Mouse (Mus musculus) neural tube, embryonic 12.5 days (tissue): Measurements from ENCODE around the gene Cacna2d3. TPM values are rescaled to one million over a fixed set of nuclear protein-coding genes. Genes with fewer than 3 reads are reported as not detected.
A peak's percentile ranks its signal among the peaks of the same experiment; 100 is the strongest.

Experiments used
- ATAC-seq: fragments of 200-750 bp; cut with Nextera tagmentation; 2 replicates; pipeline ENCODE4 v1.8.0; 2017; ENCODE audit warnings: low read depth, mild to moderate bottlenecking, moderate TSS enrichment, moderate library complexity; ENCODE audit not compliant: low FRiP score
- H3K27ac ChIP-seq: fragments of 300-500 bp; sonication (generic); 2 replicates; pipeline ENCODE4 v1.5.1; 2016
- H3K27me3 ChIP-seq: fragments of 300-500 bp; sonication (generic); replicated peaks from 2 replicates; pipeline ENCODE4 v1.6.1; 2016; ENCODE audit warnings: mild to moderate bottlenecking
- H3K36me3 ChIP-seq: fragments of 300-500 bp; sonication (generic); 2 replicates; pipeline ENCODE4 v1.6.1; 2016; ENCODE audit warnings: mild to moderate bottlenecking
- H3K4me1 ChIP-seq: fragments of 300-500 bp; sonication (generic); 2 replicates; pipeline ENCODE4 v1.6.1; 2016
- H3K4me2 ChIP-seq: fragments of 300-500 bp; sonication (generic); replicated peaks from 2 replicates; pipeline ENCODE4 v1.6.1; 2016; ENCODE audit warnings: mild to moderate bottlenecking
- H3K4me3 ChIP-seq: fragments of 300-500 bp; sonication (generic); 2 replicates; pipeline ENCODE4 v1.5.1; 2016
- H3K9ac ChIP-seq: fragments of 300-500 bp; sonication (generic); 2 replicates; pipeline ENCODE4 v1.6.1; 2016; ENCODE audit warnings: mild to moderate bottlenecking
- H3K9me3 ChIP-seq: fragments of 300-500 bp; sonication (generic); 2 replicates; pipeline ENCODE4 v1.6.1; 2016; ENCODE audit warnings: mild to moderate bottlenecking
- WGBS: fragments of 180-500 bp; shearing (Covaris S2); methylation state at CpG from one replicate; pipeline ENCODE4 v1.1.7; 2016; 5-methylcytosine and 5-hydroxymethylcytosine counted together
- polyA plus RNA-seq: library from polyadenylated mRNA; unstranded; fragments of >200 nt; fragmentation: Nextera tagmentation; extraction: Ambion mirVana; gene quantifications from 2 replicates; pipeline ENCODE4 v1.2.1, GENCODE M21; 2016

Cacna2d3 gene
- 34.6 and 36.9 TPM in 2 replicates for polyA plus RNA-seq

DNA sequence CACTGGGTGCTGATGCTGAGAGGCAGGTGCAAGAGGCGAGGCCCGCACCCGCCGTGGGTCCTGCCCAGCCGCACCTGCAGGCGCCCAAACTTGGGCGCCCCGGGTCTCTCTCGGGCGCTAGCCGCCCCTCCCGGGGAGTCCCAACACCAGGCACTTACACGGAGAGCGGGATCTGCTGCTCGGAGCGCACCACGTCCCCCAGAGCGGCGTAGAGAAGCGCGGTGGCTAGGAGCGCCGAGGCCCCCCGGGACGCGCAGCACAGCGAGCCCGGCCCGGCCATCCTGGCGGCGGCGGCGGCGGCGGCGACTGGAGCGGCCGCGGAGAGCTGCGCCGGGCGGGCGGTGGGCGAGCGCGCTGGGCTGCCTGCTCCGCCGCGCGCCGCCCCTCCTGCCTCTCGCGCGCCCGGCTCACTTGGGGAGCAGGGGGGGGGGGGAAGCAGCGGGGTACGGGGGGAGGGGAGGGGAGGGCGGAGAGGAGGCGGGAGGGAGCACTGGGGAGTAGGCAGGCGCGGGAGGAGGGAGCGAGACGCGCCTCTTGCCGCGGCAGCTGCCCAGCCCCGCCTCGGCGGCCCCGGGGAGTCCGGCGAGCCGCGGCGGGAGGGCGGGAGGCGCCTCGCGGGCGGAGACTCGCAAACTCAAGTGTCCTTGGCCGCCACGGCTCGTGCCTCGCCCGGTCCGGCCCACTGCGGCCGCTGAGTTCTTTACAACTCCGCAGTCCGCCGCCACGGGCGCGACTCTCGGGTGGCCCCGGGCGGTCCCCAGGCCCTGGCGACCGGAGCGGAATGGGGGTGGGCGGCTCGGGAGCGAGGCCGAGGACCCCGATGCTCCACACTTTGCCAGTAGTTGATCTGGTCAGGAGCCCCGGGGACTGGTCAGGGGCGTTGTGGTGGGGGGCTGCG, at the start of gene Cacna2d3:
Gene Cacna2d3, minus strand, starts transcription at position 377 of the 898 bp plus-strand sequence.
- no peaks in the 10 kb centered on the region for H3K9me3 ChIP-seq
- peak within 1 kb of the TSS; percentile 97 for H3K4me2 ChIP-seq
- H3K27ac ChIP-seq = peak within 1 kb of the TSS; percentile 50; the same call in 1 of the 2 replicates
- under 1% methylated on average over 88 of the region's 109 CpGs for WGBS
- H3K36me3 ChIP-seq = no peaks in the 10 kb centered on the region
- ATAC-seq = peak; percentile 80
- peaks cover 5% of the 10 kb centered on the region; the same call in 1 of the 2 replicates for H3K4me1 ChIP-seq
- H3K4me3 ChIP-seq = peak within 1 kb of the TSS; percentile 75
- peaks cover 52% of the 10 kb centered on the region for H3K27me3 ChIP-seq
- peak within 1 kb of the TSS; percentile 75 for H3K9ac ChIP-seq

DNA sequence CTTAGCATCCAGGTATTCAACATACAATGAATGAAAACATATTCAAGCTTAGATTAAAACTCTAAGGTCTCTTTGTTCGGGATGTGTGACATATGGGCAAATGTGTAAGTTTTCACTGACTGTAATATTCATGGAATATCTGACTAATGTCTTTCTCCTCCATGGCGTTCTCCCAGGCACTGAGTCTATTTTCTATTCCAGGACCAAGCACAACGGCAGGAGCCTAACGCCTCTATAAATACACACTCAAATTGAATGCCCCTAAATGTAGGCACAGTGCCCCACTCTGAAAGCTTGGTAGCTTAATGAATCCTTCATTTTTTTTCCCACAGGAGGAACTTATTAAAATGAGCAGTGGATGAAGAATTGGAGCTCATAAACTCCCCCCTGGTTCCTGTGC, 47.8 kb upstream of the Cacna2d3 start:
- Histone ChIP-seq H3K4me3 (no peak overlapping the region), H3K9me3 (0 out of 2 replicates have a peak, but pooled peaks cover 4% of the 10 kb centered on the region), H3K36me3 (no peaks in the 10 kb centered on the region), H3K4me1 (no peaks in the 10 kb centered on the region), H3K4me2 (no peak overlapping the region), H3K27me3 (no peaks in the 10 kb centered on the region), H3K27ac (no peak overlapping the region), H3K9ac (no peak overlapping the region)
- 91% methylated on average over 4 of the region's 4 CpGs for WGBS
- ATAC-seq = no peak

DNA sequence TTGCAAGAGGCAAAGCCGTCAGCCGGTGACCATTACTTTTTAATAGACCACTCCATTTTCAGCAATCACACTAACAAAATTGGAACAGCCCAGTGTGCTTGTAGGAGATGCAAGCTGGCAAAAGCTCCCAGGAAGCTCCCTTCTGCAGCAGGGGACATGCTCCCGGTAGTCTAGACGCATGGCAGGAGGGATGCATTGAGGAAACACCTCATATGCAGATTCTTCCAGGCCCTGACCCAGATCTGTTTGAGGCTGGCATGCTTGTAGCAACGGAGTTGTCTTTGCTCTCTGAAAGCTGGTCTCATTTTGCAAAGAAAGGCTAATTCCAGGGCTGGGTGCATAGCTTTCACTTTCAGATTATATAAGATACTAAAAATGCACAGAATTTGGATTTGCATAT, 31.2 kb upstream of the Cacna2d3 start:
- no peak for ATAC-seq
- 76% methylated on average over 5 of the region's 5 CpGs for WGBS
- Histone ChIP-seq H3K4me2 (no peak overlapping the region), H3K9ac (no peak overlapping the region), H3K27me3 (no peaks in the 10 kb centered on the region), H3K27ac (no peak overlapping the region), H3K4me1 (no peaks in the 10 kb centered on the region), H3K36me3 (no peaks in the 10 kb centered on the region), H3K4me3 (no peak overlapping the region), H3K9me3 (no peaks in the 10 kb centered on the region)

DNA sequence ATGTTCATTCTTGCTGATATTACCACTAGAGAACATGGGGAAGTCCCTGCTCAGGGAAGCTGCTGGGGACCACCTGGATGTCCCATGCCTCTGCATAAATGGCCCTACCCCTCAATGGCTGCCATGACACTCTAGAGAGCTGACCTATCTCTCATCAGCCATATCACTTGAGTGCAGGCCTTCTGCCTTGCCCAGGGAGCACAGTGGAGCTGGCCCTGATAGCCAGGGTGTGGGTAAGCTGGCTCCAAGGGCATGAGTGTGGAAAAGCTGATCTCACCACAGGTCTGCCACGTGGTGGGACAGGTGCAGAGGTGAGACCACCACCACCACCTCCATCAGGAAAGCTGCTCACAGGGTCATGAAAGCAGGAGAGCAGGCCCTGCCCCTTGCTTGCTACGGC, 17.1 kb upstream of the Cacna2d3 start:
- Histone ChIP-seq H3K4me1 (no peaks in the 10 kb centered on the region), H3K4me3 (no peak overlapping the region), H3K27me3 (no peaks in the 10 kb centered on the region), H3K27ac (no peak overlapping the region), H3K9ac (no peak overlapping the region), H3K9me3 (no peaks in the 10 kb centered on the region), H3K4me2 (no peak overlapping the region), H3K36me3 (no peaks in the 10 kb centered on the region)
- no peak for ATAC-seq
- 76% methylated on average over 2 of the region's 2 CpGs for WGBS

DNA sequence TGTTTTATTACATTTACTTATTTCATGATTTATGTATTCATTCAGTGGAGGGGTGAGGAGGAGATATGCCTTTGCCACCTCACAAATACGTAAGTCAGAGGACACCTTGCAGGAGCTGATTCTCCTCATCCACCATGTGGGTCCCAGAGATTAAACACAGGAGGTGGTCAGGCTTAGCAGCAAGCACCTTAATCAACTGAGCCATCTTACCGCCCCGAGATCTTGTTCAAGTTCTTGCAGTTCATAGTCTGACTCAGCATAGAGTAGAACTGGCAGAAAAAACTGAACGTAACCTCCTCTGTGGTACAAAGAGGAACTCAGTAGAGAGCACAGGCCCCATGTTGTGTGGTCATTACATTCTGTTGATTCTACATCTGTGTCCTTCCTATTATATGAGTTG, 8.6 kb upstream of the Cacna2d3 start:
- no peak overlapping the region for H3K9ac ChIP-seq
- no peak overlapping the region for H3K4me2 ChIP-seq
- H3K27me3 ChIP-seq = 0 out of 2 replicates have a peak, but pooled peaks cover 4% of the 10 kb centered on the region
- no peak for ATAC-seq
- H3K4me1 ChIP-seq = no peaks in the 10 kb centered on the region
- WGBS = 83% methylated on average over 4 of the region's 4 CpGs
- no peak overlapping the region for H3K4me3 ChIP-seq
- no peaks in the 10 kb centered on the region for H3K9me3 ChIP-seq
- no peaks in the 10 kb centered on the region for H3K36me3 ChIP-seq
- H3K27ac ChIP-seq = no peak overlapping the region

DNA sequence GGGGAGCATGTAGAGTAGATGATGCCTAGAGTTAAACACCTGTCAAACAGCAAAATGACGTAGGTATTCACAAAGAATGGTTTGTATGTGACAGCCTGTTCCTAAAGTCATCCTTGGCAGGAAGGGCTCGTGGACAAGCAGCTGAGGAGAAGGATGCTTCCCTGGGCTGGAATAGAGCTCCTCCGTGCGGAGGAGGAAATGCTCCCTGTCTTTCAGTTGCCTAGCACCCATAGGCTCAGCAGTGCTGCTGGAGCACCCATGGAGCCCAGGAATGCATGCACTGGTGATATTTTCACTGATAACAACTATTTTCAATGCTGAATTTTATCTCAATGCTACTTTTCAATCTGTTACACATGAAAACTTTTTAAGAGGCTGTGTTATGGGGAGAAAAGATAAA, 7.3 kb upstream of the Cacna2d3 start:
- Histone ChIP-seq H3K27me3 (peaks cover 9% of the 10 kb centered on the region), H3K4me2 (no peak overlapping the region), H3K27ac (no peak overlapping the region), H3K9me3 (no peaks in the 10 kb centered on the region), H3K36me3 (no peaks in the 10 kb centered on the region), H3K4me3 (no peak overlapping the region), H3K4me1 (no peaks in the 10 kb centered on the region), H3K9ac (no peak overlapping the region)
- WGBS = 86% methylated on average over 4 of the region's 4 CpGs
- ATAC-seq = no peak

DNA sequence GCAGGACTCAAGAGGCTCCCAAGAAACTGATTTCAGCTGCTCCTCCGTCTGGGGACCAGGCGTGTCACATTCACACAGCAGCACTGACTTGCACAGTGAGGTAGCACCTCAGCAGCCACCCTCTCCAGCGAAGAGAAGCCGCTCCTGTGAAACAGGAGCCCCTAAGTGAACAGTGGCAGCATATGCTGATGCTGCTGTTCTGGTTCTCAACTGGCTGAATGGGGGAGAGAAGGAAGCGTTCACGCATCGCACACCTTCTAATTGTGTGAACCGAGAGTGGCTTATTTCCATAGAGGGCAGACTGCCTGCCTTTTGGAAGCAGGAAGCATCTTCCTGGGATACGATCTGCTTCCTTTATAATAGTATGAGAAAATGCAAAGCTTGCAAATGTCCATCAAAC, 5.9 kb upstream of the Cacna2d3 start:
- Histone ChIP-seq H3K27me3 (peaks cover 22% of the 10 kb centered on the region), H3K9ac (no peak overlapping the region), H3K36me3 (no peaks in the 10 kb centered on the region), H3K4me1 (no peaks in the 10 kb centered on the region), H3K27ac (no peak overlapping the region), H3K9me3 (no peaks in the 10 kb centered on the region), H3K4me2 (no peak overlapping the region), H3K4me3 (no peak overlapping the region)
- 76% methylated on average over 9 of the region's 9 CpGs for WGBS
- ATAC-seq = no peak

DNA sequence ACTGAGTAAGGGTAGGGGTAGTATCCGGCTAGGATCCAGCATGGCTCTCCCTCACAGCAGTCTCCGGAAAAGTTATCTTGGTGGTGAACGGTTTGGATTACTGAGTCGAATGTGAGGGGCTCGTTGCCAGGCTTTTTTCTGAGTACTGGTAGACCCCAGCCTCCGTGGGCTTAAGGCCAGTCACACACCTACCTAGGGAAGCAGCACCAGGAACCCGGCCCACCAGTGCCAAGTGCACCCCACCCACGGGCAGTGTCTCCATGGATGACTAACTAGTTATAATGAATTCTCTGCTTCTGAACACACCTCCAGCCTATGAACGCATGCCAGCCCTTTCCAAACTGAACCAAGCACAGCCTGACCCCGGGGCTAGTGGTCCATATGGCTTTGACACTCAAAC, 1.6 kb upstream of the Cacna2d3 start:
- Histone ChIP-seq H3K36me3 (no peaks in the 10 kb centered on the region), H3K27ac (no peak overlapping the region), H3K9me3 (no peaks in the 10 kb centered on the region), H3K4me1 (peaks cover 5% of the 10 kb centered on the region; the same call in 1 of the 2 replicates), H3K27me3 (peaks cover 48% of the 10 kb centered on the region), H3K4me3 (peak overlapping the region; percentile 75), H3K4me2 (peak overlapping the region; percentile 97), H3K9ac (peak overlapping the region; percentile 75)
- ATAC-seq = no peak
- 11% methylated on average over 10 of the region's 10 CpGs for WGBS

DNA sequence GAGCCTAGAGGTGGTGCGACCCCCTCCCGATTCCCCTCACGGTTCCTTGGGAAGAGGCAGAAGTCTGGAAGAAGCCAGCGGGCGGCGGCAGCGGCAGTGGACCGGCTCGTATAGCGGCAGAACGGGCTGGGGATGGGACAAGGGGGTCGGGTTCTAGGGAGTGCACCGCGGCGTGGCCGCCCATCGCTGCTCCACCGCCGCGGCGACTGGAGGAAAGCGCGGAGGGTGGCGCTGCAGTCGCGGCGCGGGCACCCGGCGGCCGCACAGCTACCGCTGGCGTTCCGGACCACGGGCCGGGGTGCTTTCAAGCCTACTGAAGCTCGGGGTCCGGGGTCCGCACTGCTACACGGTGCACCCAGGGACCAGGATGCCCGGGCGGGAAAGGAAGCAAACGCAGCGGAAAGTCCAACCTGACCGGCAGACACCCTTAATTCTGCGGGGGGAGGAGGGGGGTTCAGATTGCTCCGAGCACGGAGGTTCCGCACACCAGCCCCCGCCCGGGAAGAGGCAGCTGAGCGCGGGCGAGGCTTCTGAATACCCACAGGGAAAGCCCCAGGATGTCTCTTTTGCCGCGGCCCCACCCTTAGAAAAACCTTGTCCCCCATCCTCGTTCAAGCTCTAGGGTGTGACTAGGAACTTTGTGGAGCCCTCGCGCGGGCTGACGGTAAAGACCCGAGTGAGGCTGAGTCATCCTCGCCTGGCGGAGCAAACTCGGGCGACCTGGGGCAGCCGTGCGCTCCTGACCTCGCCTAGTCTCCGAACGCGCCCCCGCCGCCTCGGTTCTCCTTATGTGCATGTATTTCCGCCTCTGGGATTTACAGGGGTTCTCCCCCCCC, 940 bp upstream of the Cacna2d3 start:
- whole genome bisulfite sequencing = under 1% methylated on average over 70 of the region's 76 CpGs
- H3K27me3 ChIP-seq = peaks cover 49% of the 10 kb centered on the region
- peak overlapping the region; percentile 97 for H3K4me2 ChIP-seq
- H3K4me3 ChIP-seq = peak overlapping the region; percentile 75
- H3K4me1 ChIP-seq = peaks cover 5% of the 10 kb centered on the region; the same call in 1 of the 2 replicates
- no peaks in the 10 kb centered on the region for H3K9me3 ChIP-seq
- peak; percentile 73 for ATAC-seq
- H3K27ac ChIP-seq = peak overlapping the region; percentile 50; the same call in 1 of the 2 replicates
- peak overlapping the region; percentile 75 for H3K9ac ChIP-seq
- no peaks in the 10 kb centered on the region for H3K36me3 ChIP-seq

DNA sequence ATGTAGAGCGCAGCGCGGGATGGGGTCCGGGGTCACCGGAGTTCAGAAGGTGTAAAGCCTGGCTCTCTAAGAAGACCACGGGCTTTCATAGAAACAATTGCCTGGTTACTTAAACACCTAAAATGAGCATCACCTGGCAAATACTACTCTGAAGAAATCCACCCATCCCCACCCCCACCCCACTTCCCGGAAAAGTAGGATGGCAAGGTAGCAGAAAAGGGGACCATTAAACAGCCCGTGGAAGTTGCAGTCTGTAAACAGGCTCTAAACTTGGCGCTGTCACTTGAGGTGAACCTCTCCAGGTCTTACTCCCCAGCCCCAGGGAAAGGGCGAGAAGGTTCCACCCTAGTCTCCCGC, 555 bp downstream of the Cacna2d3 start:
- H3K36me3 ChIP-seq = no peaks in the 10 kb centered on the region
- H3K9me3 ChIP-seq = no peaks in the 10 kb centered on the region
- WGBS = under 1% methylated on average over 11 of the region's 11 CpGs
- ATAC-seq = peak; percentile 8; the same call in 1 of the 2 replicates
- peak overlapping the region; percentile 75 for H3K9ac ChIP-seq
- H3K27ac ChIP-seq = peak overlapping the region; percentile 50; the same call in 1 of the 2 replicates
- peak overlapping the region; percentile 97 for H3K4me2 ChIP-seq
- H3K4me3 ChIP-seq = peak overlapping the region; percentile 75
- peaks cover 5% of the 10 kb centered on the region; the same call in 1 of the 2 replicates for H3K4me1 ChIP-seq
- peaks cover 52% of the 10 kb centered on the region for H3K27me3 ChIP-seq

DNA sequence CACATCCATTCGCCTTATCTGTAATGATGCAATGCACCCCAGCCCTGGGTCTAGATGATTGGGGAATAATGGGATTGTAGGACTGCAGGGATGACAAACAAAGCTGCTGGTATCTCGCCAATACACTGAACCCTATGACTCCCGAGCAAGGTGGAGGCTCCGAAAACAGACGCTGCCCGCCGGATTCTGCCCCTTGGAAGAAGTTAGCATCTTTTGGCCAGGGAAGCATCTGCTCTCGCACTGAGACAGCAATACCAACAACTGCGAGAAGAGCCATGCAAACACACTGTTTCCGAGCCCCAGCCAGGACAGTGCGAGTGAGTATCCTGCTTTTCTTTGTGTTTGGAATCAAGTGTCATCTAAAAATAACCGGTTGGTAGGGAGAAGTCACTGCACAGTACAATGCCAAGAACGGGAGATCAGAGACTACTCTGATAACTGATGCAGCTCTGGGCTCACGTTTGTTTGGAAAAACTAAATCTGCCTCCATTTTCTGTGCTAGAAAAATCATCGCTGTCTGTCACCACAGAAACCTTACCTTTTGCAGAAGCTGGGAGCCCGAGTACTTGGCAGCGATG, 1.2 kb downstream of the Cacna2d3 start:
- H3K4me2 ChIP-seq = peak overlapping the region; percentile 97
- H3K27me3 ChIP-seq = peaks cover 48% of the 10 kb centered on the region
- peaks cover 5% of the 10 kb centered on the region; the same call in 1 of the 2 replicates for H3K4me1 ChIP-seq
- H3K9ac ChIP-seq = peak overlapping the region; percentile 48; the same call in 1 of the 2 replicates
- H3K27ac ChIP-seq = 0 out of 2 replicates have a peak overlapping the region, but pooled peaks have one; percentile 10
- H3K4me3 ChIP-seq = peak overlapping the region; percentile 75
- H3K9me3 ChIP-seq = no peaks in the 10 kb centered on the region
- WGBS = 2% methylated on average over 17 of the region's 17 CpGs
- ATAC-seq = no peak
- H3K36me3 ChIP-seq = no peaks in the 10 kb centered on the region
